ENCODE assay signal across 10 mouse cellular contexts in genomic region chr8:75219877-75220738, GRCm38 (mm10). TPM values are rescaled to one million over a fixed set of nuclear protein-coding genes. Genes with fewer than 3 reads are reported as not detected.
DNase-seq lines count a peak whose midpoint lies in the region; ATAC-seq and TF ChIP-seq lines count a peak whose summit lies in the region.
"Had no signal": no experiment of that assay in that cellular context is flagged by ENCODE, and none has a peak within 500 bp of the region (broad histone marks: within the 10 kb centered on the region; RNA-seq: fewer than 3 reads in every experiment).

No protein-coding gene starts in this region.

- H3K4me1 ChIP-seq in limb, embryonic 14.5 days (ENCODE audit: control insufficient read depth, insufficient read depth, low read length): no peaks in the 10 kb centered on the region
- H3K4me1 ChIP-seq in limb, embryonic 10.5 days: no peaks in the 10 kb centered on the region
- H3K4me1 ChIP-seq in stomach, postnatal 0 days (replicated peaks; ENCODE audit: control insufficient read depth, insufficient read depth): no peaks in the 10 kb centered on the region
- H3K4me1 ChIP-seq: limb, embryonic 15.5 days had no signal

- H3K27me3 ChIP-seq in limb, embryonic 14.5 days (ENCODE audit: control insufficient read depth, insufficient read depth, low read length): peaks cover 9% of the 10 kb centered on the region
- H3K27me3 ChIP-seq in limb, embryonic 10.5 days (ENCODE audit: low read depth, poor library complexity, severe bottlenecking): peaks cover 25% of the 10 kb centered on the region
- H3K27me3 ChIP-seq in stomach, postnatal 0 days (ENCODE audit: control insufficient read depth, insufficient read depth, low read length): 0 out of 2 replicates have a peak, but pooled peaks cover under 1% of the 10 kb centered on the region

- no peak overlapping the region for H3K27ac ChIP-seq in limb, embryonic 14.5 days (replicated peaks; ENCODE audit: low read depth, low read length)
- H3K27ac ChIP-seq in limb, embryonic 10.5 days: no peak overlapping the region
- H3K27ac ChIP-seq in stomach, postnatal 0 days (replicated peaks): no peak overlapping the region
- H3K27ac ChIP-seq: limb, embryonic 15.5 days had no signal

- H3K4me3 ChIP-seq in limb, embryonic 14.5 days (replicated peaks; ENCODE audit: low read length): no peak overlapping the region
- H3K4me3 ChIP-seq in limb, embryonic 10.5 days: no peak overlapping the region
- no peak overlapping the region for H3K4me3 ChIP-seq in stomach, postnatal 0 days (ENCODE audit: low read depth, low read length)
- H3K4me3 ChIP-seq: erythroblast, embryonic 14.5 days; limb, embryonic 15.5 days had no signal

- H3K9me3 ChIP-seq in limb, embryonic 14.5 days (ENCODE audit: control insufficient read depth, low read length): no peaks in the 10 kb centered on the region
- no peaks in the 10 kb centered on the region for H3K9me3 ChIP-seq in limb, embryonic 10.5 days (replicated peaks)
- H3K9me3 ChIP-seq in stomach, postnatal 0 days (ENCODE audit: control insufficient read depth, low read length): no peaks in the 10 kb centered on the region
- H3K9me3 ChIP-seq: limb, embryonic 15.5 days had no signal

- DNase-seq in cerebellum, adult 11 months: peak; percentile 34
- peak; percentile 11 for DNase-seq in limb, embryonic 14.5 days (ENCODE audit: low spot score)
- DNase-seq in limb, embryonic 10.5 days (ENCODE audit: low spot score): no peak
- DNase-seq in adipocyte (ENCODE audit: low spot score): peak; percentile 59
- no peak for DNase-seq in stomach, postnatal 0 days (ENCODE audit: low spot score)
- DNase-seq in urinary bladder, adult 2 months (ENCODE audit: low spot score): no peak

- WGBS in limb, embryonic 14.5 days: 64% methylated on average over 5 of the region's 5 CpGs
- 73% methylated on average over 5 of the region's 5 CpGs for WGBS in limb, embryonic 10.5 days
- 50% methylated on average over 5 of the region's 5 CpGs for WGBS in stomach, postnatal 0 days

- no peak for TF ChIP-seq EP300 in stomach, postnatal 0 days (optimal IDR thresholded peaks at IDR 0.05)

- no peak overlapping the region for H3K4me2 ChIP-seq in limb, embryonic 14.5 days (replicated peaks; ENCODE audit: low read depth, low read length, severe bottlenecking)
- H3K4me2 ChIP-seq in stomach, postnatal 0 days (replicated peaks; ENCODE audit: low read depth): no peak overlapping the region
- H3K4me2 ChIP-seq: limb, embryonic 15.5 days had no signal

- no peak for TF ChIP-seq POLR2A in limb, embryonic 14.5 days (IDR thresholded peaks at IDR 0.05; ENCODE audit: borderline replicate concordance, extremely low read depth, insufficient read depth, insufficient read length)

- H3K36me3 ChIP-seq in limb, embryonic 14.5 days (ENCODE audit: control insufficient read depth, insufficient read depth, low read length): no peaks in the 10 kb centered on the region
- H3K36me3 ChIP-seq in limb, embryonic 10.5 days: no peaks in the 10 kb centered on the region
- no peaks in the 10 kb centered on the region for H3K36me3 ChIP-seq in stomach, postnatal 0 days (ENCODE audit: control insufficient read depth, insufficient read depth, low read length)
- H3K36me3 ChIP-seq: limb, embryonic 15.5 days had no signal

- peak; percentile 73 for TF ChIP-seq CTCF in stomach, postnatal 0 days (IDR thresholded peaks at IDR 0.05; ENCODE audit: low read depth)

- no peak for ATAC-seq in cerebellum, adult (ENCODE audit: insufficient number of reproducible peaks, low FRiP score, low TSS enrichment)
- ATAC-seq in limb, embryonic 14.5 days (ENCODE audit: low FRiP score, low read depth): no peak
- ATAC-seq in granulocyte monocyte progenitor cell, adult 5-6 weeks (replicated peaks; ENCODE audit: poor library complexity, severe bottlenecking): peak; percentile 31; the same call in 1 of the 2 replicates
- no peak for ATAC-seq in stomach, postnatal 0 days (ENCODE audit: low FRiP score, low TSS enrichment)

- no peak overlapping the region for H3K9ac ChIP-seq in limb, embryonic 14.5 days (ENCODE audit: low read depth, low read length, severe bottlenecking)
- no peak overlapping the region for H3K9ac ChIP-seq in stomach, postnatal 0 days (ENCODE audit: low read length)
- H3K9ac ChIP-seq: limb, embryonic 15.5 days had no signal

RNA-seq across cellular contexts. Expression of gene Rasd2, which starts 6.4 kb away (rescaled TPM):
- 0.29 and 0.40 TPM in 2 replicates for polyA plus RNA-seq in limb, embryonic 14.5 days (2012; rRNA removed)
- 0.07 and 0.08 TPM in 2 replicates for polyA plus RNA-seq in limb, embryonic 14.5 days (2014; fragmentation: Nextera tagmentation; extraction: Ambion mirVana)
- 0.05 and 0.35 TPM in 2 replicates for polyA plus RNA-seq in limb, embryonic 10.5 days (2016; fragmentation: Nextera tagmentation; extraction: Ambion mirVana)
- total RNA-seq in granulocyte monocyte progenitor cell, adult 5-6 weeks (2014; fragmentation: Nextera tagmentation): not detected in 2 replicates
- 0.22 TPM in 1 of 2 replicates, not detected in the other for total RNA-seq in granulocyte monocyte progenitor cell, adult 5-6 weeks (2017)
- polyA plus RNA-seq in stomach, postnatal 0 days (2015; fragmentation: Nextera tagmentation; extraction: Ambion mirVana): 1.2 and 1.8 TPM in 2 replicates
- polyA plus RNA-seq in urinary bladder, adult 2 months (2012; rRNA removed): 6.9 and 13.6 TPM in 2 replicates
- polyA plus RNA-seq: erythroblast, embryonic 14.5 days had no signal

Comparison
In these comparisons a context has a peak if more than half of its experiments do, and no peak if none do; other contexts are left out.
1. DNase-seq: peak in cerebellum, adult 11 months (single experiment), limb, embryonic 14.5 days (single experiment) and adipocyte (single experiment); none in limb, embryonic 10.5 days (single experiment), stomach, postnatal 0 days (single experiment) and urinary bladder, adult 2 months (single experiment).